28 mouse cellular contexts compared by ENCODE assay signal in genomic region chr4:59069276-59069675, GRCm38 (mm10). TPM values are rescaled to one million over a fixed set of nuclear protein-coding genes. Genes with fewer than 3 reads are reported as not detected.
DNase-seq lines count a peak whose midpoint lies in the region; ATAC-seq and TF ChIP-seq lines count a peak whose summit lies in the region.
"Had no signal": no experiment of that assay in that cellular context is flagged by ENCODE, and none has a peak within 500 bp of the region (broad histone marks: within the 10 kb centered on the region; RNA-seq: fewer than 3 reads in every experiment).

No protein-coding gene starts in this region.

- ATAC-seq in hindbrain, postnatal 0 days = no peak
- ATAC-seq in hindbrain, embryonic 11.5 days (ENCODE audit: low FRiP score) = no peak
- ATAC-seq in midbrain, embryonic 14.5 days (ENCODE audit: low FRiP score, low TSS enrichment) = no peak
- ATAC-seq in midbrain, embryonic 11.5 days (ENCODE audit: low FRiP score) = no peak
- ATAC-seq: CD4-positive, CD25-positive, alpha-beta regulatory T cell, adult 4 months; forebrain, embryonic 14.5 days; forebrain, embryonic 16.5 days; Patski had no signal

- no peak overlapping the region for H3K9ac ChIP-seq in hindbrain, postnatal 0 days (replicated peaks; ENCODE audit: low read length)
- no peak overlapping the region for H3K9ac ChIP-seq in hindbrain, embryonic 11.5 days (ENCODE audit: low read depth, low read length)
- no peak overlapping the region for H3K9ac ChIP-seq in midbrain, embryonic 14.5 days (replicated peaks; ENCODE audit: low read length)
- H3K9ac ChIP-seq in midbrain, embryonic 11.5 days (ENCODE audit: low read length) = no peak overlapping the region
- H3K9ac ChIP-seq: embryonic facial prominence, embryonic 13.5 days; embryonic facial prominence, embryonic 15.5 days; forebrain, embryonic 12.5 days had no signal

- 43% methylated on average over 3 of the region's 3 CpGs for WGBS in hindbrain, postnatal 0 days
- WGBS in hindbrain, embryonic 11.5 days = 55% methylated on average over 3 of the region's 3 CpGs
- WGBS in midbrain, embryonic 14.5 days = 31% methylated on average over 3 of the region's 3 CpGs
- 41% methylated on average over 3 of the region's 3 CpGs for WGBS in midbrain, embryonic 11.5 days

- H3K4me1 ChIP-seq in hindbrain, postnatal 0 days (ENCODE audit: insufficient read depth, low read length) = no peaks in the 10 kb centered on the region
- no peaks in the 10 kb centered on the region for H3K4me1 ChIP-seq in hindbrain, embryonic 11.5 days (replicated peaks; ENCODE audit: control insufficient read depth, insufficient read depth, low read length)
- no peaks in the 10 kb centered on the region for H3K4me1 ChIP-seq in midbrain, embryonic 14.5 days (ENCODE audit: control insufficient read depth, insufficient read depth, low read length)
- no peaks in the 10 kb centered on the region for H3K4me1 ChIP-seq in midbrain, embryonic 11.5 days (ENCODE audit: control insufficient read depth, insufficient read depth, low read length)
- H3K4me1 ChIP-seq: embryonic facial prominence, embryonic 13.5 days; embryonic facial prominence, embryonic 15.5 days; forebrain, embryonic 10.5 days; forebrain, embryonic 12.5 days had no signal

- H3K4me3 ChIP-seq in hindbrain, postnatal 0 days (ENCODE audit: low read length) = no peak overlapping the region
- H3K4me3 ChIP-seq in hindbrain, embryonic 11.5 days (ENCODE audit: low read depth, low read length) = no peak overlapping the region
- no peak overlapping the region for H3K4me3 ChIP-seq in midbrain, embryonic 14.5 days (replicated peaks; ENCODE audit: low read depth, low read length)
- no peak overlapping the region for H3K4me3 ChIP-seq in midbrain, embryonic 11.5 days (ENCODE audit: low read depth, low read length)
- H3K4me3 ChIP-seq: embryonic facial prominence, embryonic 13.5 days; embryonic facial prominence, embryonic 15.5 days; erythroblast, embryonic 14.5 days; forebrain, embryonic 10.5 days; forebrain, embryonic 12.5 days had no signal

- H3K36me3 ChIP-seq in hindbrain, postnatal 0 days (ENCODE audit: insufficient read depth, low read length) = no peaks in the 10 kb centered on the region
- H3K36me3 ChIP-seq in hindbrain, embryonic 11.5 days (ENCODE audit: control insufficient read depth, insufficient read depth, low read length) = no peaks in the 10 kb centered on the region
- no peaks in the 10 kb centered on the region for H3K36me3 ChIP-seq in midbrain, embryonic 14.5 days (ENCODE audit: control insufficient read depth, insufficient read depth, low read length)
- H3K36me3 ChIP-seq in midbrain, embryonic 11.5 days (ENCODE audit: control insufficient read depth, insufficient read depth, low read length) = no peaks in the 10 kb centered on the region
- H3K36me3 ChIP-seq: embryonic facial prominence, embryonic 13.5 days; embryonic facial prominence, embryonic 15.5 days; forebrain, embryonic 10.5 days; forebrain, embryonic 12.5 days; G1E had no signal

- peak; percentile 37 for DNase-seq in hindbrain, postnatal 0 days (ENCODE audit: low spot score)
- no peak for DNase-seq in hindbrain, embryonic 11.5 days (ENCODE audit: low spot score)
- peak; percentile 3 for DNase-seq in midbrain, embryonic 14.5 days
- no peak for DNase-seq in midbrain, embryonic 11.5 days (ENCODE audit: low spot score, missing footprints)
- peak; percentile 72 for DNase-seq in retina, adult 2 months (ENCODE audit: low read depth, low spot score)
- DNase-seq in retina, postnatal 1 day = peak; percentile 86
- DNase-seq in cerebellum, adult 9-10 months = no peak
- DNase-seq in cerebellum, postnatal 14 days = no peak
- DNase-seq: adrenal gland, adult 2 months; adrenal gland, postnatal 10 days; adrenal gland, postnatal 25 days; B cell, adult 2 months; cerebellum, adult 11 months; cerebellum, adult 18-20 months; cerebellum, adult 8-10 months; cerebellum, postnatal 36 days; embryo, embryonic 11 days had no signal

- no peak overlapping the region for H3K4me2 ChIP-seq in hindbrain, postnatal 0 days (ENCODE audit: low read depth, low read length)
- H3K4me2 ChIP-seq in hindbrain, embryonic 11.5 days (replicated peaks; ENCODE audit: low read depth, low read length) = no peak overlapping the region
- no peak overlapping the region for H3K4me2 ChIP-seq in midbrain, embryonic 14.5 days (ENCODE audit: low read length)
- no peak overlapping the region for H3K4me2 ChIP-seq in midbrain, embryonic 11.5 days
- H3K4me2 ChIP-seq: embryonic facial prominence, embryonic 13.5 days; embryonic facial prominence, embryonic 15.5 days; forebrain, embryonic 12.5 days had no signal

- H3K27ac ChIP-seq in hindbrain, postnatal 0 days = no peak overlapping the region
- no peak overlapping the region for H3K27ac ChIP-seq in hindbrain, embryonic 11.5 days (ENCODE audit: low read depth, low read length)
- H3K27ac ChIP-seq in midbrain, embryonic 14.5 days (replicated peaks; ENCODE audit: low read depth, low read length) = no peak overlapping the region
- no peak overlapping the region for H3K27ac ChIP-seq in midbrain, embryonic 11.5 days (ENCODE audit: low read depth, low read length)
- H3K27ac ChIP-seq: embryonic facial prominence, embryonic 13.5 days; embryonic facial prominence, embryonic 15.5 days; forebrain, embryonic 10.5 days; forebrain, embryonic 12.5 days had no signal

- no peaks in the 10 kb centered on the region for H3K9me3 ChIP-seq in hindbrain, postnatal 0 days (ENCODE audit: low read length)
- no peaks in the 10 kb centered on the region for H3K9me3 ChIP-seq in hindbrain, embryonic 11.5 days (ENCODE audit: control insufficient read depth, low read length)
- no peaks in the 10 kb centered on the region for H3K9me3 ChIP-seq in midbrain, embryonic 14.5 days (ENCODE audit: control insufficient read depth, low read length)
- H3K9me3 ChIP-seq in midbrain, embryonic 11.5 days (ENCODE audit: control insufficient read depth, low read length) = no peaks in the 10 kb centered on the region
- H3K9me3 ChIP-seq: embryonic facial prominence, embryonic 13.5 days; embryonic facial prominence, embryonic 15.5 days; forebrain, embryonic 10.5 days; forebrain, embryonic 12.5 days; G1E had no signal

- TF ChIP-seq CTCF in hindbrain, postnatal 0 days (IDR thresholded peaks at IDR 0.05; ENCODE audit: low read depth) = peak; percentile 16; the same call in 1 of the 2 replicates

- no peaks in the 10 kb centered on the region for H3K27me3 ChIP-seq in hindbrain, postnatal 0 days (ENCODE audit: insufficient read depth, low read length)
- no peaks in the 10 kb centered on the region for H3K27me3 ChIP-seq in hindbrain, embryonic 11.5 days (ENCODE audit: control insufficient read depth, insufficient read depth, low read length)
- H3K27me3 ChIP-seq in midbrain, embryonic 14.5 days (ENCODE audit: control insufficient read depth, insufficient read depth, low read length) = no peaks in the 10 kb centered on the region
- H3K27me3 ChIP-seq in midbrain, embryonic 11.5 days (ENCODE audit: control insufficient read depth, insufficient read depth, low read length) = no peaks in the 10 kb centered on the region
- H3K27me3 ChIP-seq: CH12.LX; embryonic facial prominence, embryonic 13.5 days; embryonic facial prominence, embryonic 15.5 days; forebrain, embryonic 12.5 days had no signal

RNA-seq across cellular contexts. Expression of gene Gng10, which starts 34.4 kb away (rescaled TPM):
- total RNA-seq in hindbrain, postnatal 0 days (2014; rRNA removed) = 86.0 and 104 TPM in 2 replicates
- polyA plus RNA-seq in hindbrain, postnatal 0 days (2015; fragmentation: Nextera tagmentation; extraction: Ambion mirVana) = 184 and 189 TPM in 2 replicates
- polyA plus RNA-seq in hindbrain, embryonic 11.5 days (2014; fragmentation: Nextera tagmentation; extraction: Ambion mirVana) = 99.2 and 104 TPM in 2 replicates
- polyA plus RNA-seq in midbrain, embryonic 14.5 days (2014; fragmentation: Nextera tagmentation; extraction: Ambion mirVana) = 184 and 230 TPM in 2 replicates
- polyA plus RNA-seq in midbrain, embryonic 11.5 days (2014; fragmentation: Nextera tagmentation; extraction: Ambion mirVana) = 89.7 and 95.8 TPM in 2 replicates

Comparison
In these comparisons a context has a peak if more than half of its experiments do, and no peak if none do; other contexts are left out.
1. DNase-seq: peak in hindbrain, postnatal 0 days (single experiment), midbrain, embryonic 14.5 days (single experiment), retina, adult 2 months (single experiment) and retina, postnatal 1 day (single experiment); none in hindbrain, embryonic 11.5 days (single experiment), midbrain, embryonic 11.5 days (single experiment), cerebellum, adult 9-10 months (single experiment) and cerebellum, postnatal 14 days (0 of 2).